Mouse (Mus musculus) stomach, embryonic 14.5 days (tissue): ENCODE data around the gene Map3k20. TPM values are rescaled to one million over a fixed set of nuclear protein-coding genes. Genes with fewer than 3 reads are reported as not detected.

Experiments
- ATAC-seq: fragments of 200-750 bp; cut with Nextera tagmentation; 2 replicates; pipeline ENCODE4 v1.8.0; 2017; ENCODE audit warnings: low read depth, moderate TSS enrichment; ENCODE audit not compliant: insufficient number of reproducible peaks, insufficient read depth, low FRiP score
- H3K27ac ChIP-seq: fragments of 300-500 bp; sonication (generic); 2 replicates; pipeline ENCODE4 v1.5.1; 2014; ENCODE audit warnings: mild to moderate bottlenecking, low read length, moderate library complexity, mixed read lengths
- H3K27me3 ChIP-seq: fragments of 300-500 bp; sonication (generic); 2 replicates; pipeline ENCODE4 v1.6.1; 2014; ENCODE audit warnings: low read length, control low read depth, mixed read lengths; ENCODE audit not compliant: control insufficient read depth, insufficient read depth
- H3K36me3 ChIP-seq: fragments of 300-500 bp; sonication (generic); 2 replicates; pipeline ENCODE4 v1.6.1; 2014; ENCODE audit warnings: mild to moderate bottlenecking, control low read depth, low read length, moderate library complexity, mixed read lengths; ENCODE audit not compliant: control insufficient read depth, insufficient read depth
- H3K4me1 ChIP-seq: fragments of 300-500 bp; sonication (generic); 2 replicates; pipeline ENCODE4 v1.6.1; 2014; ENCODE audit warnings: low read length, control low read depth, mixed read lengths; ENCODE audit not compliant: control insufficient read depth, insufficient read depth
- H3K4me2 ChIP-seq: fragments of 300-500 bp; sonication (generic); replicated peaks from 2 replicates; pipeline ENCODE4 v1.6.1; 2014; ENCODE audit warnings: low read depth, low read length, control low read depth
- H3K4me3 ChIP-seq: fragments of 300-500 bp; sonication (generic); 2 replicates; pipeline ENCODE4 v1.5.1; 2014; ENCODE audit warnings: low read depth, low read length, control low read depth
- H3K9ac ChIP-seq: fragments of 300-500 bp; sonication (generic); replicated peaks from 2 replicates; pipeline ENCODE4 v1.6.1; 2014; ENCODE audit warnings: low read depth, mild to moderate bottlenecking, control low read depth, low read length, moderate library complexity, mixed read lengths
- H3K9me3 ChIP-seq: fragments of 300-500 bp; sonication (generic); 2 replicates; pipeline ENCODE4 v1.6.1; 2016; ENCODE audit warnings: low read depth, low read length, control low read depth; ENCODE audit not compliant: control insufficient read depth
- WGBS: fragments of 180-500 bp; shearing (Covaris S2); extraction: QIAGEN DNeasy Blood & Tissue Kit; methylation state at CpG from one replicate; pipeline ENCODE4 v1.1.7; 2014; 5-methylcytosine and 5-hydroxymethylcytosine counted together
- polyA plus RNA-seq: library from polyadenylated mRNA; unstranded; fragments of >200 nt; fragmentation: Nextera tagmentation; extraction: Ambion mirVana; gene quantifications from 2 replicates; pipeline ENCODE4 v1.2.1, GENCODE M21; 2014

The Map3k20 gene
- polyA plus RNA-seq, 1 experiment from 2014 or later, result 35.8 TPM

DNA sequence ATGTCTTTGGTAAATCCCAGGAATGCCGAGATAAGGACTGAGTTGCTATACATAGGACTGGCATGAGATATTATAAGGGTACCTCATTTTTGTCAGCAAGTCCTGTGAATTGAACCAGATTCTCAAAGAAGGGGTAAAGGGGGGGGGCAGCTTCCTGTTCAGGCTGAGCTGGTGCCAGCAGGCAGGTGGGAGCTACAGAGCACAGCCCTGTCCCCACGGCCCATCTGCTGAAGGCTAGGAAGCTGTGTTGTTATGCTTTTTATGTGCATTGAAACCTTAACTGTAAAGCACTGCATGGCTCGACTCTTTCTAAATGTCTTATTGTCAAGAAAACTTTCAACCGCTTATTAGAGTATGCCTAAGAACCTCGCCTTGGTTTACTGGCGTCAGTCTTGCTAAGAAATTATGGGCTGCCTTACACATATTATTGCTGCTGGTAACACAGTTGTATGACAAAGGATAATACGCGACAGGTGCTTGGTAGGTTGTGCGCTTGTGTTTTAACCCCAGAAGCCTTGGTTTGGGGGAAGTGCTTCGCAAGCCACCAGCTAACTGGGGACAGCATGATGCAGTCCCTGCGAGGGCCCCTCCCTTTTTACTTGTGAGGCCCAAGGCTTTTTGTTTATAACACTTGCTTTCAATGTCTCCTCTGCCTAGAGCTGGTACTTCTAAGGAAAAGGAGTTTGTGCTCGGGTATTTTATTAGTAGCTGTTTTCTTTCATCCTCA lies 114.2 kb downstream of the Map3k20 start:
- Histone ChIP-seq H3K36me3 (no peaks in the 10 kb centered on the region), H3K4me3 (no peak overlapping the region), H3K27me3 (no peaks in the 10 kb centered on the region), H3K4me2 (no peak overlapping the region), H3K9ac (no peak overlapping the region), H3K9me3 (peaks cover 4% of the 10 kb centered on the region; the same call in 1 of the 2 replicates), H3K4me1 (no peaks in the 10 kb centered on the region), H3K27ac (no peak overlapping the region)
- 71% methylated on average over 12 of the region's 12 CpGs for WGBS
- ATAC-seq, result no peak

DNA sequence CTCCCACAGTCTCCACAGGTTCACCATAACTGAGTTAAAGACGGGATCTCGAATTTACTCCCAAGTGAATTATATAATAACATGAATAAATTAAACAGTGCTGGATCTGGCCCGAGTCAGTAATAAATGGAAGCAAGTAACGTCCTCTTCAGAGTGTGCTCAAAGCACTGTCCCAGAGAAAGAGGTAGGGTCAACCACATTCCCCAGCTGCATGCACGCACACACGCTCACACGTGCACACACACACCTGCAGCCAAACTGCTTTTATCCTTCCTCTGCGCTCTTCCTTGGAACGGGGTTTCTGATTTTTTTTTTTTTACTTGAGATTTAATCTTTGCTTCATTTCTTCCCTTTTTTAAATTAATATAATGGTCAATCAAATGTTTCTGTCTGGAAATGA lies 115.9 kb downstream of the Map3k20 start:
- Histone ChIP-seq H3K36me3 (0 out of 2 replicates have a peak, but pooled peaks cover 2% of the 10 kb centered on the region), H3K4me3 (no peak overlapping the region), H3K27ac (no peak overlapping the region), H3K4me1 (no peaks in the 10 kb centered on the region), H3K4me2 (no peak overlapping the region), H3K9ac (no peak overlapping the region), H3K27me3 (no peaks in the 10 kb centered on the region), H3K9me3 (no peaks in the 10 kb centered on the region)
- ATAC-seq, result no peak
- 84% methylated on average over 9 of the region's 9 CpGs for WGBS

DNA sequence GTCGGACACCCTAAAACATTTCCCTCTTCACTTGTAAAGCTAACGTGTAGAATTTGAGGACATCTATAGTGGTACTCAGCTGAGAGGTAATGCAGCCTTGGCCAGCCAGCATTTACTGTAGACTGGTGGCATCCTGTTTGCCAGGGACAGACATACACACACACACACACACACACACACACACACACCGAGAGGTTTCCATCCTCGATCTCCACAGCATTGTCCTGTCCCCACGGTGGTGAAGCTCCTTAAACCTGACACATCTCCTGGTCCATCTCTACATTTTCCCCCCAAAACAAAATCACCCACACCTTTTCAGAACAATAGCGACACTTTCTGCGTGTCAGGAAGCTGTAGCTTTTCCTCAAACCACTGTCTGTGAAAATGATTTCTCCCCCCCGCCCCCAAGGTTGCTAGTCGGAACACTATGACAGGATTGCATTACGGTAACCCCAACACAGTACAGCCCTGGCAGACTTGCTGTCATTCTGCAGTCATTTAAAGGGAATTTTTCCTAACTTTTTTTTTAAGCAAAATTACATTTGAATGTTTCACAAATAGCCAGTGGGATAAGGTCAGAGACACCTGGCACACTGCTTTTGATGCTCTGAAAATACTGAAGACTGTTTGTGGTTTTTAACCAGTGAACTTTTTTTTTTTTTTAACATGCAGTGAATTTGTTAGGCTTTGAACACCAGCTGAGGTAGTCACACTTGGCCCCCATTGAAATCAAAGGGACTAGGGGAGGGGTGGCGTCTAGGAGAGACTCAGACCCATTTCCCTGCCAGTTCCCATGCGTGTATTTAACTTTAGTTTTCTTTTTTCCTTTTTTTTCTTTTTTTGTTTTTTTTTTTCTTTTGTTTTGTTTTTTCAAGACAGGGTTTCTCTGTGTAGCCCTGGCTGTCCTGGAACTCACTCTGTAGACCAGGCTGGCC lies 120.5 kb downstream of the Map3k20 start:
- ATAC-seq, result no peak
- 82% methylated on average over 12 of the region's 12 CpGs for WGBS
- H3K4me2 ChIP-seq, result no peak overlapping the region

DNA sequence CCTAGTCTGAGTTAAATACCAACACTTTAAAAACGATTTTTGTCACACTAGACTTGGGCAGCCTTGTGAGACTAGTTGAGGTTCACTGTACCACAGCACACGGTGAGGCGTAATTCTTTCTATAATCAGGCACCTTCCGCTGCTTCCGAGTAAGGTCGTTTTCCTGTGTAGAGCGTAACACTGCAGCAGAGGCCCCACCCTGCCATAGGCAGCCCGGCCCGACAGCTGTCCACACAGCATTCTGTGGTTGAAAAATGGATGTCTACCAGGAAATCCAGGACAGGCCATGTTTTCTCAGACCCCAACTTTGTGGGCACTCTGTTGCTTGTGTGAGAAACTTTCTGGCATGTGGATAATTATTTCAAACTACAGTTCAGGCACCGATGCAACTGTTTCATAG lies 121.3 kb downstream of the Map3k20 start:
- WGBS, result 44% methylated on average over 10 of the region's 10 CpGs
- H3K9me3 ChIP-seq, result no peaks in the 10 kb centered on the region
- 0 out of 2 replicates have a peak, but pooled peaks cover 2% of the 10 kb centered on the region for H3K36me3 ChIP-seq
- no peaks in the 10 kb centered on the region for H3K27me3 ChIP-seq
- no peak overlapping the region for H3K4me3 ChIP-seq
- ATAC-seq, result no peak
- H3K4me1 ChIP-seq, result 0 out of 2 replicates have a peak, but pooled peaks cover 4% of the 10 kb centered on the region
- H3K27ac ChIP-seq, result no peak overlapping the region
- no peak overlapping the region for H3K4me2 ChIP-seq
- no peak overlapping the region for H3K9ac ChIP-seq

More for the DNA sequence above, 120.5 kb downstream of the Map3k20 start:
- Histone ChIP-seq H3K27me3 (no peaks in the 10 kb centered on the region), H3K9me3 (no peaks in the 10 kb centered on the region), H3K36me3 (0 out of 2 replicates have a peak, but pooled peaks cover 2% of the 10 kb centered on the region), H3K4me3 (no peak overlapping the region), H3K4me1 (0 out of 2 replicates have a peak, but pooled peaks cover 4% of the 10 kb centered on the region), H3K9ac (no peak overlapping the region), H3K27ac (no peak overlapping the region)

DNA sequence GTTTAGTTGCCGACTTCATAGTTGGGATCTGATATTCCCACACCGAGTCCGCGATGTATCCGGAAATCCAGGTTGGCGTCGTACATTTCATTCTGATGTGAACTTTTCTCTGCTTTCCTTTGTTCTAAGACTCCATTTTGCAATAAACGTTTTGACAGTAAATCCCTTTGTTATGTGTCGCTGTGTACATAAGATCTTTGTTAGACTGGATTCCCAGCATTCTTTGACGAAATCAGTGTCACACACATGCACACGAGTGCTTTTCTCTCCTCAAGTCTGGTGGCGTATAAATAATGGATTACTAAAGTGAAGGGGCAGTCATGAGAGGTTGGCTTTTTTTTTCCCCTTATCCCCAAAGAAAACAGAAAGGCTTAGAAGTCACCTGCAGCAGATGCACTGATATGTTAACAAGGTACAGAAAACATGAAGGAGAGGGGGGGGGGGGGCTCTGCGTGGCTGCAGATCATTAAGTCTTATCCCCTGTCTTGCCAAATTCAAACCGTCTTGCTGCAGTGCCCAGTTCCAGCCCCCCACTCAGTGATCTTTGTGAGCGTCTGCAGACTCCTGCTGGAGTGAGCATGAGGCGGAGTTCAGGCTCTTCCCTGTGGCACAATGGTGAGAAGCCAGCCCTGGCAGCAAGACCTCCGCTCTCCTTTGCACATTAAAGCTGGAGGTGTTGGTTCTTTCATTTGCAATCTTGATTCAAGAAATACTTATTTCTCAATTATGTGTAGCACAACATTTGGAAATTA lies 122.1 kb downstream of the Map3k20 start:
- WGBS, result 67% methylated on average over 17 of the region's 17 CpGs
- no peak overlapping the region for H3K9ac ChIP-seq
- H3K9me3 ChIP-seq, result no peaks in the 10 kb centered on the region
- H3K4me1 ChIP-seq, result 0 out of 2 replicates have a peak, but pooled peaks cover 4% of the 10 kb centered on the region
- ATAC-seq, result no peak
- H3K27ac ChIP-seq, result no peak overlapping the region
- no peaks in the 10 kb centered on the region for H3K27me3 ChIP-seq
- 0 out of 2 replicates have a peak, but pooled peaks cover 2% of the 10 kb centered on the region for H3K36me3 ChIP-seq
- no peak overlapping the region for H3K4me3 ChIP-seq
- no peak overlapping the region for H3K4me2 ChIP-seq

DNA sequence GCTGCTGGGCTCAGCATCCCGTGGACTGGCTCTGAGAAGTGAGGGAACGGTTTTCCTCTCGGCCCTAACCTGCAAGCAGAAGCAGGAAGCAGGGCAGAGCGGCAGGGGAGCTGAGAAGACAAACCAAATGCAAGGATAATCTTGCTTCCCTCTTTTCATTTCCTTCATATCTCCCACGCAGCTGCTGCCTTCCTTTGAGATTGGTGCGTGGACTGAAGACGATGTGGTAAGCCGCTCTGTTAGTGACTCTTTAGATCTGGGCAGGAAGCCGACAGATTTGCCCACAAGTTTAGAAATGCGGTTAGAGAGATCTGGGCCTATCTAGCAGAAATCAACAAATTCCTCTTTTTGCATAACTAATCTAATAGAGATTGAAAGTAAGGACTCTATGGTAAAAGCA lies 124.5 kb downstream of the Map3k20 start:
- Histone ChIP-seq H3K9me3 (no peaks in the 10 kb centered on the region), H3K4me1 (0 out of 2 replicates have a peak, but pooled peaks cover 4% of the 10 kb centered on the region), H3K36me3 (0 out of 2 replicates have a peak, but pooled peaks cover 1% of the 10 kb centered on the region), H3K4me2 (no peak overlapping the region), H3K9ac (no peak overlapping the region), H3K27me3 (no peaks in the 10 kb centered on the region), H3K27ac (no peak overlapping the region), H3K4me3 (no peak overlapping the region)
- no peak for ATAC-seq
- WGBS, result 78% methylated on average over 10 of the region's 10 CpGs

DNA sequence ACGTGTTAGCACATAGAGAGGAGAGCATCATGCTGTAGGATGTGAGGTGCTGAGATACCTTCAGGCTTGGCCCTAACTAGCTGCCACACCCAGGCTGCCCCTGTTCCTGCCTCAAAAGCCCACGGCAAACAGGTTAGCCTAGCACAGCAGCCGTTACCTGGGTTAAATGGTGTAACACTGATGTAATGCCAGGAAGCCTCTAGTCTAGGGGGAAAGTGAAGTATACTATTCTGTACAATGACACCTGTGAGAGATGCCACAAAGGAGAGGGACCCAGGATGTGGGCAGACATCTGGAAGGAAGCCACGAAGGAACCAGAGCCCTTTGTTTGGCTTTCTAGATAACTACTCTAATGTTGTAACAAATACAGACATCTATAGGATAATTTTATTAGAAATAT lies 126.8 kb downstream of the Map3k20 start:
- ATAC-seq, result no peak
- 85% methylated on average over 4 of the region's 4 CpGs for WGBS
- H3K4me2 ChIP-seq, result no peak overlapping the region
- no peaks in the 10 kb centered on the region for H3K9me3 ChIP-seq
- no peak overlapping the region for H3K27ac ChIP-seq
- no peak overlapping the region for H3K9ac ChIP-seq
- H3K27me3 ChIP-seq, result no peaks in the 10 kb centered on the region
- H3K36me3 ChIP-seq, result no peaks in the 10 kb centered on the region
- no peak overlapping the region for H3K4me3 ChIP-seq
- 0 out of 2 replicates have a peak, but pooled peaks cover under 1% of the 10 kb centered on the region for H3K4me1 ChIP-seq

DNA sequence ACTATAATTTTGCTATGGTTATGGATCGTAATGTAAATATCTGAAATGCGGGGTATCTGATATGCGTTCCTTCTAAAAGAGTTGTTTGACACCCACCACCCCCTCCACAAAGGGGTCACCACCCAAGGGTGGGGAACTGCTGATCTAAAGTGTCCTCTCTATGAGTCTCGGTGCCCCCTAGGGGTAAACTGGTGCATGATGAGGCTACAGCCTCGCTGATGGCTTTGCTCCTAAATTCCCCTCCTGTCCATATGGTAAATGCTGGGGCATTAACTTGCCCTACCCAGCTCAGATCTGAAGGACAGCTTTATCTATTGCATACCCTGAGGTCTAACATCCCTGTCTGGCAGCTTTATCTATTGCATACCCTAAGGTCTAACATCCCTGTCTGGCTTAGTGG lies 130.0 kb downstream of the Map3k20 start:
- no peaks in the 10 kb centered on the region for H3K36me3 ChIP-seq
- no peak overlapping the region for H3K27ac ChIP-seq
- no peak for ATAC-seq
- no peak overlapping the region for H3K9ac ChIP-seq
- no peak overlapping the region for H3K4me2 ChIP-seq
- 86% methylated on average over 5 of the region's 5 CpGs for WGBS
- H3K4me3 ChIP-seq, result no peak overlapping the region
- H3K27me3 ChIP-seq, result no peaks in the 10 kb centered on the region
- H3K9me3 ChIP-seq, result no peaks in the 10 kb centered on the region
- H3K4me1 ChIP-seq, result no peaks in the 10 kb centered on the region
